ENCODE assay signal across 9 mouse cellular contexts in the genomic region with DNA sequence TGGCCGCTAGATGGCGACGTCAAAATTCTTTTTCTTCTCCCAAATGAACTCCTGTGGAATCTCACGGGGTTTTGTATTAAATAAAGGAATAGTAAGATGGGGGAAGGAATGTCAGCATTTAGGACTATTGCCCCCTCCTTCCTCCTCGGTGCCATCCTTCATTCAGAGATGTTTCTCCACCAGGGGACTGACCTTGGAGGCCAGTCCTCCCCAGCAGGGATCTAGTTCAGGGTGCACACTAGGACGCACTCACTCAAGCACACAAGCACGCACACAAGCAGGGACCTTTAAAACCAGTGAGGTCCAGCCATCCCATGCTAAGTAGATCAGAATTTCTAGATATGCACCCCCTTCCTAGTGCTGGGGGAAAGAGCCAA. TPM values are rescaled to one million over a fixed set of nuclear protein-coding genes. Genes with fewer than 3 reads are reported as not detected.
A peak's percentile ranks its signal among the peaks of the same experiment; 100 is the strongest.
DNase-seq lines count a peak whose midpoint lies in the region; ATAC-seq and TF ChIP-seq lines count a peak whose summit lies in the region.
"Not testable (repeated sequence)": the region's sequence is repeated elsewhere in the genome, so short reads cannot be mapped to it uniquely, and the experiment has no call there.
"Had no signal": no experiment of that assay in that cellular context is flagged by ENCODE, and none has a peak within 500 bp of the region (broad histone marks: within the 10 kb centered on the region; RNA-seq: fewer than 3 reads in every experiment).

No protein-coding gene starts in this region.

- not testable (repeated sequence) for H3K36me3 ChIP-seq in forebrain, embryonic 11.5 days (ENCODE audit: control insufficient read depth, insufficient read depth, low read length); neural tube, embryonic 13.5 days

- not testable (repeated sequence) for H3K4me3 ChIP-seq in forebrain, embryonic 11.5 days (ENCODE audit: low read depth, low read length); lung, adult 2 months (replicated peaks; ENCODE audit: extremely low read depth, low read depth, low read length); neural tube, embryonic 13.5 days

- H3K4me2 ChIP-seq in forebrain, embryonic 11.5 days (ENCODE audit: low read depth, low read length, severe bottlenecking); neural tube, embryonic 13.5 days: not testable (repeated sequence)

- H3K9ac ChIP-seq in forebrain, embryonic 11.5 days (ENCODE audit: low read length); neural tube, embryonic 13.5 days: not testable (repeated sequence)

- not testable (repeated sequence) for H3K4me1 ChIP-seq in forebrain, embryonic 11.5 days (replicated peaks; ENCODE audit: control insufficient read depth, insufficient read depth, low read length); lung, adult 2 months (ENCODE audit: control insufficient read depth, insufficient read depth, low read length); neural tube, embryonic 13.5 days (replicated peaks)

- not testable (repeated sequence) for H3K9me3 ChIP-seq in forebrain, embryonic 11.5 days (ENCODE audit: control insufficient read depth, low read length); neural tube, embryonic 13.5 days

- ATAC-seq in forebrain, embryonic 11.5 days (replicated peaks; ENCODE audit: low FRiP score): peak; percentile 71
- peak; percentile 79; the same call in 1 of the 2 replicates for ATAC-seq in neural tube, embryonic 13.5 days (ENCODE audit: low read depth)

- 15% methylated on average over 2 of the region's 7 CpGs for WGBS in forebrain, embryonic 11.5 days
- WGBS in lung, adult 2 months: 22% methylated on average over 6 of the region's 7 CpGs
- WGBS in neural tube, embryonic 13.5 days: 28% methylated on average over 6 of the region's 7 CpGs

- H3K27ac ChIP-seq in forebrain, embryonic 11.5 days (ENCODE audit: low read depth, low read length); neural tube, embryonic 13.5 days (replicated peaks): not testable (repeated sequence)

- not testable (repeated sequence) for H3K27me3 ChIP-seq in forebrain, embryonic 11.5 days (ENCODE audit: control insufficient read depth, insufficient read depth, low read length); neural tube, embryonic 13.5 days

- not testable (repeated sequence) for TF ChIP-seq POLR2A in lung, adult 2 months (IDR thresholded peaks at IDR 0.05; ENCODE audit: borderline replicate concordance, extremely low read depth, low read depth, low read length)

- DNase-seq in adrenal gland, adult (ENCODE audit: inconsistent age in 2 of 2, low spot score in 1 of 2): peak; percentile 42 to 90
- not testable (repeated sequence) for DNase-seq in forebrain, embryonic 11.5 days (ENCODE audit: low spot score)
- DNase-seq in heart, adult 18-20 months: peak; percentile 25 to 70
- peak; percentile 70 for DNase-seq in kidney, adult 11 months
- peak; percentile 71 to 72 for DNase-seq in layer of hippocampus, postnatal 10 days (ENCODE audit: low spot score in 2 of 2)
- DNase-seq in lung, adult 2 months: peak; percentile 76
- peak; percentile 3 to 31 for DNase-seq in thymus, adult 18-20 months

- TF ChIP-seq CTCF in lung, adult 2 months (IDR thresholded peaks at IDR 0.05; ENCODE audit: insufficient read depth, low read length): not testable (repeated sequence)

RNA-seq across cellular contexts. Expression of a gene that starts 26.3 kb away (rescaled TPM):
- 0.17 TPM in 1 of 2 replicates, not detected in the other for polyA plus RNA-seq in forebrain, embryonic 11.5 days (2014; fragmentation: Nextera tagmentation; extraction: Ambion mirVana)
- total RNA-seq in heart, adult 18-20 months (2021): under 1 TPM; 0.28 to 0.69 TPM
- under 1 TPM; 0.69 TPM for total RNA-seq in layer of hippocampus, postnatal 10 days (2021)
- 0.07 TPM in 1 of 2 replicates, not detected in the other for polyA plus RNA-seq in lung, adult 2 months (2012; rRNA removed)
- not detected in 2 replicates for polyA plus RNA-seq in neural tube, embryonic 13.5 days (2015; fragmentation: Nextera tagmentation; extraction: Ambion mirVana)
- polyA plus RNA-seq: limb, embryonic 10.5 days had no signal
